Mouse (Mus musculus) left cerebral cortex, adult 8-10 months (tissue): ENCODE measurements around the gene Gm9495. TPM values are rescaled to one million over a fixed set of nuclear protein-coding genes. Genes with fewer than 3 reads are reported as not detected.
A peak's percentile ranks its signal among the peaks of the same experiment; 100 is the strongest.
"Not testable (repeated sequence)": the region's sequence is repeated elsewhere in the genome, so short reads cannot be mapped to it uniquely, and the experiment has no call there.

Source experiments
- DNase-seq, 2 experiments: peaks; one replicate each; pipeline ENCODE4 v3.0.0; 2022; ENCODE audit warnings: low spot score in 2 of 2
- total RNA-seq, 4 experiments: library from RNA; stranded (reverse); gene quantifications; 2 replicates each; pipeline ENCODE4 v1.2.4; 2022

Gene Gm9495
- under 1 TPM in 2 of 4 experiments, not detected in 2; 0.19 to 0.32 TPM for total RNA-seq

DNA sequence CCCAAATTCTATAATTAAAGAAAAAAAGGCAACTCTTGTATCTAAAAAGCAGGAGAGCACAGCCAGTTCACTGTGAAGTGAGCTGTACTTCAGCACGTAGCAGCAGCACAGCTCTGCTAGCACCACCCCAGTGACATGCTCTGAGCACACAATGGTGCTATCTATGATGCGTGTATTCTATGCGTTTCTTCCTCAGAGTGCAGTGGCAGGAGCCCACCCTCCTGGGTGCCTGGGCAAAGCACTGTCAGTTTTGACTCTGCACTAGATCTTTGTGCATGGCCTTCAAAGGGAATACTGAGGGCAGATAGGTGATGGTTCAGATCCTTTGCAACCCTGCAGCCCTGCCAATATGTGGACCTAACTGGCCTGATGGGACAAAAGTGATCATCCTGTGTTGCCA is at the start of gene Gm9495:
Gm9495 (minus strand) TSS at position 101 of the 400 bp plus-strand sequence.
- DNase-seq: not testable (repeated sequence)

DNA sequence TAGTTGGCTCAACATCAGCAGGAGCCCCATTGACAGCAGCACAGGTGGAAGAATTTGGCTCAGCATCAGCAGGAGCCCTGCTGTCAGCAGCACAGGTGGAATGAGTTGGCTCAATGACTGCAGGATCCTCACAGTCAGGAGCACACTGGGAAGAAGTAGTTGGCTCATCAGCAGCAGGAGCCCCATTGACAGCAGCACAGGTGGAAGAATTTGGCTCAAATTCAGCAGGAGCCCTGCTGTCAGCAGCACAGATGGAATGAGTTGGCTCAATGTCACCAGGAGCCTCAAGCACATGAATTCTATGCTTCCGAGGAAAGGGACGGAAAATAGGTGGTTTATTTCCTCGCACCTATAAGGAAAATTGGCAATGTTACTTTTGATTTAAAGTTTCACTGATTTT is 21.6 kb upstream of the Gm9495 start:
- not testable (repeated sequence) for DNase-seq

DNA sequence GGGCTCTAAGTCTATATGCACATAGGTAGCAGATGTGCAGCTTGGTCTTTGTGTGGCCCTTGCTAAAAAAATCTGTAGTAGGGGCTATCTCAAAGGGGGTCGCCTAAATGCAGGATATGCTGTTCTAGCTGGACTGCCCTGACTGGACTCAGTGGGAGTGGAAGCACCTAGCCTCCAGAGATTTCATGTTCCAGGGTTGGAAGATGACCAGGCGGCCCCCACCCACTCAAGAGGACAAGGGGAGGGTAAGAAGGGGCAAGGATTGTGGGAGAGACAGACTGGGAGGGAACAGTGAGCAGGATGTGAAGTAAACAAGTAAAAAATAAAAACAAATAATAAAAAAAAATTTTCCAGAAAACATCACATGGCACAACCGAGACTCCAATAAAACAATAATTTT is 33.3 kb downstream of the Gm9495 start:
- not testable (repeated sequence) for DNase-seq

- DNase-seq: no peak
Observed at GRCm38 (mm10) chr8:69414326-69414725, 39.0 kb downstream of the Gm9495 start.

- no peak for DNase-seq
Observed at GRCm38 (mm10) chr8:69404768-69405167, 48.6 kb downstream of the Gm9495 start.

- DNase-seq: peak in 1 of 2 experiments; percentile 49
Observed at GRCm38 (mm10) chr8:69399956-69400443, 53.4 kb downstream of the Gm9495 start.

DNA sequence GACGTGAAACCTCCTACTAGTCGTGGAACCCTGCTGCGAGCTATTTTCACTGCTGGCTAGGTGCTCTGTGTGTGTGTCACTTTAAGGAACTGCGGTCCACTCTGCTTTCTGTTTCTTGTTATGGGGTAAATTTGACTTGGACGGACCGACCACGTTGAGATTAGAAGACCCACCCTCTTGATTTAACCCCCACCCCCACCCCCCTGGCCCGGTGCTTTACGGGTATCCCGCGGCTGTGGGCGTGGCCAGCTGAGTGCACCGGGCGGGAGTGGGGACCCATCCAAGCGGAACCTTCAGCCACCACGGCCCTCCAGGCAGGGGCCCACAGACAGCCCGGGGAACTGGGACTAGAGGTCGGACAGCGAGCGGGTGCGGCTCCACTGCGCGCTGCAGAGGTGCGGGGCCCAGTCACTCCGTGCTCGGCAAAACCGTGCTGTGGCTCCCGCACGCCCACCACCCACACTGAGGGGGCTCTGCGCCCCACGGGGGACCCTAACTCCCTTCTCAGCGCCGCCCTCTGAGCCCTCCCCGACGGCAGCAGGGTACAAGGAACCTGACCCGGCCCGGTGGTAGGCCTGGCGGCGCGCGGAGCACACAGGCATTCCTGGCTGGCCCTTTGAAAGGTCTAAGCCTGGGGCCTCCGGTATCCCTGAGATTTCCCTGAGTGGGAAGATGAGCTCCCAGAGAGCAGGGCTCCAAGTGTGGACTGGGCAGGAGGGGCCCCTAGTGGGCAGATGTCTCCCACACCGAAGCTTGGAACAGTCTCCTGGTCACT is 54.0 kb downstream of the Gm9495 start:
- no peak for DNase-seq

GRCm38 (mm10) chr8:69396196-69396595 is 57.2 kb downstream of the Gm9495 start:
- DNase-seq: no peak

DNA sequence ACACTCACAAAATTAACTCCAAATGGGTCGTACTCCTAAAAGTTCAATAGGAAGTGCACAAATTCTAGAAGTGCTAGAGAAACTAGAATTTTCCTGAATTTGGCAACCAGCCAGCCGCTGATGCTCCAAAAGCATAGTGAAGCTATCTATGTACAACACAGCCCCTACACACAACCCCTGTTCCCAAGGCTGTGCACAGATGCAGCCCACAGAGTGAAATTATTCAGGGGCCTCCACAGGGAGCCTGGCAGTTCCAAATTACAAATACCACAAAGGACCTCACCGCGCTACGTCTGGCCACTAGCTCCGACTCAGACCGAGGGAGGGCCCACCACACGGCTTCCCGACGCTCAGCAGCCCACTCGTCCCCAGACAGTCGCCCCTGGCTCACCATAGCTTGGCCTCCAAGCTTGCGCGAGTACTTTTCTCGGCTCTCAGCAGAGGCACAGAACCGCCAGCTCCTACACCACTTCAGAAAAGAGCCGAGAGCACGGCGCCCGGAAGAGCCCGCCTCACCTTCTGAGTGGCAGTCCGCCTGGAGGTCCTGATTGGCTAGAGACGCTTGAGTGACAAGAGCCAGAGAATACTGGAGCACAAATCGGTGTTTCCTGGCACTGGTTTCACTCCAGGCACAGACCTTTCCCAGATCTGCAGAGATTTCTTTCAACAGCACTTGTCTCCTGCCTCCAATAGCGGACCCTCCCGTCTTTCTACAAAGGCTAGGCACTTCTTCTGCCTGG is 58.1 kb downstream of the Gm9495 start:
- DNase-seq: peak; percentile 83 to 95

- no peak for DNase-seq
Observed at GRCm38 (mm10) chr8:69384361-69384760, 69.0 kb downstream of the Gm9495 start.

Other genes starting within 250 kb of the Gm9495 start
- 10 to 100 TPM; 12.8 to 15.2 (median 14.1) TPM for gene Zfp930, start 244.5 kb downstream of the Gm9495 start, total RNA-seq
- gene D130040H23Rik, start 182.5 kb downstream of the Gm9495 start, total RNA-seq: 10 to 100 TPM; 23.5 to 25.7 (median 24.8) TPM
- not detected for gene Gm7697, start 69.4 kb upstream of the Gm9495 start, total RNA-seq
- gene Zfp868, start 172.0 kb upstream of the Gm9495 start, total RNA-seq: 10 to 100 TPM; 15.1 to 21.7 (median 18.7) TPM
- gene Zfp964, start 200.9 kb upstream of the Gm9495 start, total RNA-seq: 1 to 10 TPM; 3.6 to 4.6 (median 4.3) TPM